Mouse (Mus musculus) neural tube, embryonic 15.5 days (tissue): ENCODE data around the gene Farp1. TPM values are rescaled to one million over a fixed set of nuclear protein-coding genes. Genes with fewer than 3 reads are reported as not detected.
"Not testable (repeated sequence)": the region's sequence is repeated elsewhere in the genome, so short reads cannot be mapped to it uniquely, and the experiment has no call there.

ENCODE experiments used
- ATAC-seq: fragments of 200-750 bp; cut with Nextera tagmentation; 2 replicates; pipeline ENCODE4 v1.8.0; 2017; ENCODE audit warnings: mild to moderate bottlenecking, moderate TSS enrichment, moderate library complexity; ENCODE audit not compliant: low FRiP score
- H3K27ac ChIP-seq: fragments of 300-500 bp; sonication (generic); replicated peaks from 2 replicates; pipeline ENCODE4 v1.5.1; 2015; ENCODE audit warnings: mild to moderate bottlenecking, inconsistent platforms
- H3K27me3 ChIP-seq: fragments of 300-500 bp; sonication (generic); replicated peaks from 2 replicates; pipeline ENCODE4 v1.6.1; 2015; ENCODE audit warnings: inconsistent platforms
- H3K36me3 ChIP-seq: fragments of 300-500 bp; sonication (generic); 2 replicates; pipeline ENCODE4 v1.6.1; 2015; ENCODE audit warnings: inconsistent platforms
- H3K4me1 ChIP-seq: fragments of 300-500 bp; sonication (generic); 2 replicates; pipeline ENCODE4 v1.6.1; 2015; ENCODE audit warnings: inconsistent platforms
- H3K4me2 ChIP-seq: fragments of 300-500 bp; sonication (generic); 2 replicates; pipeline ENCODE4 v1.6.1; 2015; ENCODE audit warnings: inconsistent platforms, mild to moderate bottlenecking, moderate library complexity
- H3K4me3 ChIP-seq: fragments of 300-500 bp; sonication (generic); replicated peaks from 2 replicates; pipeline ENCODE4 v1.5.1; 2015; ENCODE audit warnings: mild to moderate bottlenecking, inconsistent platforms
- H3K9ac ChIP-seq: fragments of 300-500 bp; sonication (generic); replicated peaks from 2 replicates; pipeline ENCODE4 v1.6.1; 2015; ENCODE audit warnings: mild to moderate bottlenecking, inconsistent platforms
- H3K9me3 ChIP-seq: fragments of 300-500 bp; sonication (generic); replicated peaks from 2 replicates; pipeline ENCODE4 v1.6.1; 2016; ENCODE audit warnings: inconsistent platforms
- WGBS: fragments of 180-500 bp; shearing (Covaris S2); methylation state at CpG from one replicate; pipeline ENCODE4 v1.1.7; 2015; ENCODE audit warnings: mixed read lengths; 5-methylcytosine and 5-hydroxymethylcytosine counted together
- polyA plus RNA-seq: library from polyadenylated mRNA; unstranded; fragments of >200 nt; fragmentation: Nextera tagmentation; extraction: Ambion mirVana; gene quantifications from 2 replicates; pipeline ENCODE4 v1.2.1, GENCODE M21; 2015

Gene Farp1
- polyA plus RNA-seq, 1 experiment from 2014 or later: 28.5 TPM

DNA sequence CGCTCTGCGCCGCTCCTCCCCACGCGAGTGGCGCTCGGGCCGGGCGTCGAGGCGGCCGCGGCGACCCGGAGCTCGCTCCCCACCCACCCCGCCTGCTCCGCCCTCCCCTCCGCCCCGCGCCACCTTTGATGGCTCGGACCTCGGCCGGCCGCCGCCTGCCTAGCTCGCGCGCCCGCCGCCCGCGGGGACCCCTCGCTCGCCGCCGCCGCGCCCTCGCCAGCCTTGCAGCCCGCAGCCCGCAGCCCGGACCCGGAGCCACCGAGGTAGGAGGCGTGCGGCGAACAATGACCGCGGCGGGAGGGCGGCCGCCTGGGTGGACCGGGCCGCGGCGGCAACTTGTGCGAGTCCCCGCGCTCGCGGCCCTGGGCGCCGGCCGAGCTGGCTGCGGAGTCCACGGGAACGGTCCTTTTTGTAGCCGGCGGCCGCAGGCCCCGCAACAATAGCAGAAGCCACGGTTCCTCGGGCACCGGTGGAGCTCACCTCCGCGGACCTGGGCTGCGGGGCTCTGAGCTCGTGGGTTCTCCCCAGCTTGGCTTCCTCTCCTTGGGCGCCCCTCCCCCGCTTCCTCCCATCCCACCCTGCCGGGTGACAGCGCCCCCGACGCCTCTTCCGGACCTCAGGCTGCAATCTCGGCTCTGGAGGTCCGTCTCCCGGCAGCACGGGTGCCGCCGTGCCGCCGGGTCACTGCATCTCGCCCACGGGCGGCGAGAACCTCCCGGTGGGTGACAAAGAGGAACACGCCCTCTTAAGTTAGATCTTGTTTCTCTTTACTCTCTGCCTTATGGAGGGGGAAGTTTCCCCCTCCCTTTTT is 868 bp downstream of the Farp1 start:
- H3K36me3 ChIP-seq: no peaks in the 10 kb centered on the region
- no peaks in the 10 kb centered on the region for H3K9me3 ChIP-seq
- H3K4me3 ChIP-seq: peak overlapping the region; percentile 82
- peak overlapping the region; percentile 95 for H3K4me2 ChIP-seq
- peak overlapping the region; percentile 86 for H3K27ac ChIP-seq
- peak overlapping the region; percentile 86 for H3K9ac ChIP-seq
- ATAC-seq: peak; percentile 58
- H3K27me3 ChIP-seq: no peaks in the 10 kb centered on the region
- peaks cover 37% of the 10 kb centered on the region for H3K4me1 ChIP-seq
- WGBS: under 1% methylated on average over 47 of the region's 100 CpGs

DNA sequence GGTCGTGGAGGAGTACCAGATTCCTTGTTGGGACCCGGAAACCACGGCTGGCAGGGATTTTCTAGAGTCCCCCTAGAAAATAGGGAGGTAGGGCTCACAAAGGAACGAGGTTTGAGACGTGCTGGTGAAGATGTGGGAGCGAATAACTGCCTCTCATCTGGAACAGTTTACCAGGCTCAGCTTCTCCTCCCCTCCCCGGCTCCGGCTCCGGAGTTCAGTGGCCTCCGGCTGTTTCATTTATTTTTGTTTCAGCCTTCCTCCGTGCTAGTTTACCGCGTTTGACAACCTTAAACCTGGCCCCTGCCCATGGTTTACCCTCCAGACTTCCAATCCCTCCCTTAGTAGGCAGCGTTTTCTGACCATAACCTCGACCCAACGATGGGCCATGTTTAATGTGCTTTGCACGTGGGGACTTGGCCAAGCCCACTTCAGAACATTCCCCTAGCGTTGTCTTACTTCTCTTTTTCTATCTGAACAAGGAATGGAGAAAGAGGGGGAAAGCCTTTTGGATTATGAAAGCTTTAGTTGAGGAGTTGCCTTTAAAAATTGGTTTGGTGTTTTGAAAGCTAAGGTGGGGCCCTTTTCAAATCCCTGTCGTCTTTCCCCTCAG is 1.7 kb downstream of the Farp1 start:
- ATAC-seq: no peak
- peak overlapping the region; percentile 95 for H3K4me2 ChIP-seq
- peak overlapping the region; percentile 86 for H3K27ac ChIP-seq
- 2% methylated on average over 19 of the region's 19 CpGs for WGBS
- H3K9ac ChIP-seq: peak overlapping the region; percentile 86
- no peaks in the 10 kb centered on the region for H3K36me3 ChIP-seq
- H3K9me3 ChIP-seq: no peaks in the 10 kb centered on the region
- H3K4me3 ChIP-seq: peak overlapping the region; percentile 82
- H3K27me3 ChIP-seq: no peaks in the 10 kb centered on the region
- H3K4me1 ChIP-seq: peaks cover 37% of the 10 kb centered on the region

DNA sequence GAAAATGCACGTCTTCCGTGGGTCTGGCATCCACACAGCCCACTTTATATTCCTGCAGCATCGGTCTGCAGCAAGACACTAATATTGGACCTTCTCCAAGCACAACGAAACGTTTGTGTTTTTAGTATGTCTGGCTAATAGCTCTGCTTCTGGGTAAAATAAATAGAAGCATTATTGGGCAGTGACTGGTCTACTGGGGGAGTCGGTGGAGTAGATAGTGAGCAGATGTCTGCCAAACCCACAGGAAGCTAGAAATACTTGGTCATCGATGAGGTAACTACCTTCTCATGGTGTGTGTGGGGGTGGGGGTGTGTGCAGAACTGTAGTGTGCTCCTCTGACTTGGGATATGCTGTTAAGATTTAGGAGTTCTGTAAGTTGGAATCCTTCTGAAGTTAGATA is 2.3 kb downstream of the Farp1 start:
- peak overlapping the region; percentile 82 for H3K4me3 ChIP-seq
- WGBS: 16% methylated on average over 7 of the region's 7 CpGs
- peak overlapping the region; percentile 86 for H3K9ac ChIP-seq
- H3K27me3 ChIP-seq: no peaks in the 10 kb centered on the region
- H3K27ac ChIP-seq: peak overlapping the region; percentile 86
- no peak for ATAC-seq
- no peaks in the 10 kb centered on the region for H3K9me3 ChIP-seq
- H3K4me2 ChIP-seq: peak overlapping the region; percentile 95
- peaks cover 37% of the 10 kb centered on the region for H3K4me1 ChIP-seq
- no peaks in the 10 kb centered on the region for H3K36me3 ChIP-seq

DNA sequence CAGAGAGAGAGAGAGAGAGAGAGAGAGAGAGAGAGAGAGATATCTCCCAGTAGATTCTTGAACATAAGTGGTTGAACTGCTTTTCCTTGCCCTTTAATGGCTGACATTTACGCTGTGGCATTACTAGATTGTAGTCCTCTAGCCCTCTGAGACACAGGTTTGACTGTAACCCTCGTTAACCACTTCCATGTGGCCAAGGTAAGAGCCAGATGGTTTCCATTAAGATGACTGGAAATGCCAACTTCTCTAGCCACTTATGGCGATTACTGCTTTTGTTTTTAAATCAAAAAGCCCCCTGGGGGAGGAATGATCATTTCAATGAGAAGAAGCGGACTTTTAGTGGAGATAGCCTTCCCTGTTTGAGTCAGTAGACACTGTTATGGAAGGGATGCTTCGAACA is 3.7 kb downstream of the Farp1 start:
- WGBS: 47% methylated on average over 5 of the region's 5 CpGs
- H3K27ac ChIP-seq: no peak overlapping the region
- ATAC-seq: no peak

DNA sequence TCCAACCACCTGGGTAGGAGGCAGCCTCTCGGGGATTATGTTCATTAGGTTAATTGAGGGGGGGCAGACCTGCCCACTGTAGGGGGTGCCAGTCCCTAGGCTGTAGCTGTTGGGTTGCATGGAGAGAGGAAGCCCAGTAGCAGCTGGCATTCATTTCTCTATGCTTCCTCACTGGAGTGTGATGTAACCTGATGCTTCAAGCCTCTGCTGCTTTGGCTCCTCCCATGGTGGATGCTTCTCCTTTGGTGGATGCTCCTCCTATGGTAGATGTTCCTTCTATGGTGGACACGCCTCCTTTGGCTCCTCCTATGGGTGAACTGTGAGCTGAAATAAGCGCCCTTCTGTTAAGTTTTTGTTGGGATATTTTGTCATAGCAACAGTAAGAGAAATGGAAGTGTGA is 9.1 kb downstream of the Farp1 start:
- Histone ChIP-seq H3K4me3 (no peak overlapping the region), H3K27me3 (no peaks in the 10 kb centered on the region), H3K4me2 (no peak overlapping the region), H3K27ac (no peak overlapping the region), H3K9ac (no peak overlapping the region), H3K36me3 (no peaks in the 10 kb centered on the region), H3K4me1 (peaks cover 13% of the 10 kb centered on the region; the same call in 1 of the 2 replicates), H3K9me3 (no peaks in the 10 kb centered on the region)
- 96% methylated on average over 3 of the region's 3 CpGs for WGBS
- ATAC-seq: no peak

More for the DNA sequence above, 3.7 kb downstream of the Farp1 start:
- peak overlapping the region; percentile 95 for H3K4me2 ChIP-seq
- H3K4me3 ChIP-seq: no peak overlapping the region
- H3K4me1 ChIP-seq: peaks cover 37% of the 10 kb centered on the region
- no peak overlapping the region for H3K9ac ChIP-seq
- H3K9me3 ChIP-seq: no peaks in the 10 kb centered on the region
- no peaks in the 10 kb centered on the region for H3K27me3 ChIP-seq
- no peaks in the 10 kb centered on the region for H3K36me3 ChIP-seq

DNA sequence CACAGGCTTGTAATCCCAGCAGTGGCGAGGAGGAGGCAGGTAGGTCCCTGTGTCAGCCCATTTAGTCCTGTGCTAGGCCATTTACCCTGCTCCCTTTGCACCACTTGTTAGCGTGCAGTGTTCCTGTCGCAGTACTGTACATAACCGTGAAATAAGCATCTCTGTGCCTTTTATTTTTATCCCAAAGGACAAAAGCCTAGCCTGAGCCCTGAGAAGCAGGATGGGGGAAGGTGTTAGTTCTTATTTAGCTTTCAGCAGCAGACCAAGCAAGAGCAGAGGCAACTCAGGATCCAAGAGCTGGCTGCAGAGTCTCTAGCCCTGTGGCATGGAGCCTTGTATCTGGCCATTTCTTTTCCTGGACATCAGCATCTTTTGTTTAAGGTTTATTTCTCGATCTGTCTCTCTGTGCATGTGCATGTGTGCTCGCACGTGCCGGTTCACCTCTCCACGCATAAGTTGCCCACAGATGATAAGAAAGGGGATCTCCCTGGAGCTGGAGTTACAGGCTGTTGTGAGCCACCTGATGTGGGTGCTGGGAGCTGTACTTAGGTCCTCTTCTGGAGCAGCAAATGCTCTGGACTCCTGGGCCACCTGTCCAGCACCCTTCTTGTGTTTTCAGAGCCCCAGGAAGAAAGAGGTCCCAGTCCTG is 11.4 kb downstream of the Farp1 start:
- Histone ChIP-seq H3K36me3 (no peaks in the 10 kb centered on the region), H3K9ac (no peak overlapping the region), H3K4me1 (peaks cover 9% of the 10 kb centered on the region; the same call in 1 of the 2 replicates), H3K27me3 (no peaks in the 10 kb centered on the region), H3K4me3 (no peak overlapping the region), H3K4me2 (no peak overlapping the region), H3K9me3 (no peaks in the 10 kb centered on the region), H3K27ac (no peak overlapping the region)
- WGBS: 74% methylated on average over 9 of the region's 9 CpGs
- ATAC-seq: no peak

DNA sequence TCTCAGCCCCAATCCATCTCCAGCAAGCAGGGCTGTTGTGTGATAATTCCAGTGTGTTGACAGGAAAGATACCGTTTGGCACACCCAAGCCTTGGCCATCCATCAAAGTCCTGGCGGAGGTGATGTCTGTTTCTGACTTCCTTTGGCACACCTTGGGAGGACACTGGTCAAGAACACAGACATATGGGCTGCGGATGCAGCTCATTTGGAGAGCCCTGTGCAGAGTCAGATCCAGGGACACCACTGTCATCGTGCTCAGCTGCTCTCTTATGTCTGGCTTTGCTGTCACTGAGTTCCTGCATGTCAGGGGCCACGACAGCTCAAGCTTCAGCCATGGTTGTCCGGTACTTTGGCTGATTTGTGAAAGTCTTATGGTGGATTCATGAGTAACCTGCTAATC is 12.8 kb downstream of the Farp1 start:
- H3K27me3 ChIP-seq: no peaks in the 10 kb centered on the region
- H3K9ac ChIP-seq: no peak overlapping the region
- no peak overlapping the region for H3K4me3 ChIP-seq
- peaks cover 15% of the 10 kb centered on the region for H3K4me1 ChIP-seq
- no peaks in the 10 kb centered on the region for H3K36me3 ChIP-seq
- 87% methylated on average over 6 of the region's 6 CpGs for WGBS
- no peak overlapping the region for H3K4me2 ChIP-seq
- H3K9me3 ChIP-seq: no peaks in the 10 kb centered on the region
- ATAC-seq: no peak
- H3K27ac ChIP-seq: no peak overlapping the region

DNA sequence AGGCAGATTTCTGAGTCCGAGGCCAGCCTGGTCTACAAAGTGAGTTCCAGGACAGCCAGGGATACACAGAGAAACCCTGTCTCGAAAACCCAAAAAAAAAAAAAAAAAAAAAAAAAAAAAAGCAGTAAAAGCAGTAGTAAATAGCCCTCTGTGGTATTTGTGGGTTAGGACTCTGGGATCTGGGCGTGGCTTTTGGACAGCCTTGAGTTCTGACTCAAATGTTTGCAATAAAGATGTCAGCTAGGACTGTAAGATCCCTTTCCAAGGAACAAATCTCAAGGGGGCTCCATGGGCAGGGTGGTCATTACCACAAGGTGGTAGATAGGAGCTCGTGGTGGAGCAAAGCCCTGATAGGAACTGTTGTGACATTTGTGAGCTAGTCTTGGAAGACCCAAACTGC is 16.0 kb downstream of the Farp1 start:
- not testable (repeated sequence) for H3K9ac ChIP-seq, H3K27me3 ChIP-seq, H3K9me3 ChIP-seq, H3K4me2 ChIP-seq, H3K4me3 ChIP-seq, H3K36me3 ChIP-seq, H3K27ac ChIP-seq, ATAC-seq
- H3K4me1 ChIP-seq: peaks cover 30% of the 10 kb centered on the region
- 90% methylated on average over 3 of the region's 4 CpGs for WGBS

DNA sequence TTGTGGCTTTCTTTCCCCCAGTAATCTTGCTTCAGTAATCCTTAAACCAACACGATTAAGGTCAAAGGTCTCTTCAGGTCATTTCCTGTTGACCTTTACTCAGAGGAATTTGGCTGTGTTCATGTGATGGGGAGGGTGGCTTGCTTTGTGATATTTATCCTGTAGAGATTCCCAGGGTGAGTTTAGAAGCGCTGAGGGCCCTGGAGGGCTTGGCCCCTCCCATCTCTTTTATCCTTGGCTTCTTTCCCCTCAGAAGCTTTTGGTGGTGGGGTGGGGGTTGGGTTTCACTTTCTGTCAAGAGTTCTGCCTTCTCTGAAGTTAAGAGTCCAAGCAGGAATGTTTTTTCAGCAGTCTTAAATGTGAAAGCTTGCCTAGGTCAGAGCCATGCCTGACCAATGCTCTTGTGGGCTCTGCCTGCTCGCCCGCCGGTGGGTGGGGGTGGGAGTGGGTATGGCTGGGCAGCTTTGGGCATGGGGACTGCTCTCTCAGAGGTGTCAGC is 18.1 kb downstream of the Farp1 start:
- no peaks in the 10 kb centered on the region for H3K36me3 ChIP-seq
- H3K4me2 ChIP-seq: no peak overlapping the region
- no peak overlapping the region for H3K4me3 ChIP-seq
- no peaks in the 10 kb centered on the region for H3K9me3 ChIP-seq
- WGBS: 6% methylated on average over 5 of the region's 5 CpGs
- no peak for ATAC-seq
- H3K27me3 ChIP-seq: no peaks in the 10 kb centered on the region
- H3K27ac ChIP-seq: 0 out of 2 replicates have a peak overlapping the region, but pooled peaks have one; percentile 10
- H3K9ac ChIP-seq: no peak overlapping the region
- H3K4me1 ChIP-seq: peaks cover 24% of the 10 kb centered on the region

DNA sequence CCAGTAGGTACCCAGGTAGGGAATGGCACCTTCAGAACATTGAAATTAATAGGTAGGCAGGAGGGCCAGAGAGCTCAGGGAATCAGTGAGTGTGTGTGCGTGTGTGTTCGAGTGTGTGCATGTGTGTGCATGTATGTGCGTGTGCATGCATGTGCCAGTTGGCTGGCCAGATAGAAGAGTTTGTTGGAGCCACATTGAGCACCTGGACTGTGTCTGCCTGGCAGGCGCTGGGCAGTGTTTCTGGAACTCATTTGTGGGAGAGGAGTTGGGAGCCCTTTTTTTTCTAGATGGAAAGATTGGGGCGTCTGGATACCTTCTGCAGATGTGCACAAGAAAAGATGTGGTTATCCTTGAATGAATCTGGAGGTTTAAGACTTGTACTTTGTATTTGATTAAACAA is 19.1 kb downstream of the Farp1 start:
- H3K27me3 ChIP-seq: no peaks in the 10 kb centered on the region

DNA sequence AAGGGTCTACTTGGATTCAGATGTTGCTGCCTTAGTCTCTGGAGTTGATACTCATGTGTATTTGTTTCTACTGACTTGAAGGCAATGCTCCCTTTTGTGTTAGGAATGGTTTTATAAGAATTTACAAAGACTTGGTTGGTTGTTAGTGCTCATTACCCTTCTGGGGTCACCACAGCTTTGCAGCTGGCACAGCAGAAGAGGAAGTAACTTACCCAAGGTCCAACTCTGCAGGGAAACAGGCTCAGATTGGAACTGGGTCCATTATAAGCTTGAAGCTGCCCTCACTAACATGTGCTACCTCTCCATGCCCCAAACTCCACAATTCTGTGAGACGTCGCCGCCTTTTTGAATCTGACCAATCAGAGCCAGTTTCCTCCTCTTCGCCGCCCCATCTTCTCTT is 22.8 kb downstream of the Farp1 start:
- peaks cover 49% of the 10 kb centered on the region for H3K4me1 ChIP-seq
- WGBS: 95% methylated on average over 5 of the region's 5 CpGs

More for the DNA sequence above, 19.1 kb downstream of the Farp1 start:
- Histone ChIP-seq H3K9ac (no peak overlapping the region), H3K27ac (peak overlapping the region; percentile 11; the same call in 1 of the 2 replicates), H3K9me3 (no peaks in the 10 kb centered on the region), H3K36me3 (no peaks in the 10 kb centered on the region), H3K4me2 (no peak overlapping the region), H3K4me3 (no peak overlapping the region), H3K4me1 (peaks cover 28% of the 10 kb centered on the region)
- WGBS: 66% methylated on average over 5 of the region's 5 CpGs
- no peak for ATAC-seq

More for the DNA sequence above, 22.8 kb downstream of the Farp1 start:
- ATAC-seq: no peak
- H3K27ac ChIP-seq: no peak overlapping the region
- H3K27me3 ChIP-seq: no peaks in the 10 kb centered on the region
- no peaks in the 10 kb centered on the region for H3K36me3 ChIP-seq
- no peaks in the 10 kb centered on the region for H3K9me3 ChIP-seq
- H3K9ac ChIP-seq: no peak overlapping the region
- no peak overlapping the region for H3K4me3 ChIP-seq
- H3K4me2 ChIP-seq: no peak overlapping the region
